Mouse (Mus musculus) stomach, embryonic 16.5 days (tissue): ENCODE data around the gene Pitpnm2. TPM values are rescaled to one million over a fixed set of nuclear protein-coding genes. Genes with fewer than 3 reads are reported as not detected.
A peak's percentile ranks its signal among the peaks of the same experiment; 100 is the strongest.

ENCODE experiments used
- ATAC-seq: fragments of 200-750 bp; cut with Nextera tagmentation; 2 replicates; pipeline ENCODE4 v1.8.0; 2017; ENCODE audit warnings: moderate number of reproducible peaks, moderate TSS enrichment; ENCODE audit not compliant: insufficient read depth, low FRiP score
- H3K27ac ChIP-seq: fragments of 300-500 bp; sonication (generic); 2 replicates; pipeline ENCODE4 v1.5.1; 2014; ENCODE audit warnings: low read length
- H3K27me3 ChIP-seq: fragments of 300-500 bp; sonication (generic); 2 replicates; pipeline ENCODE4 v1.6.1; 2014; ENCODE audit warnings: low read length, control low read depth, mixed read lengths; ENCODE audit not compliant: control insufficient read depth, insufficient read depth
- H3K36me3 ChIP-seq: fragments of 300-500 bp; sonication (generic); 2 replicates; pipeline ENCODE4 v1.6.1; 2014; ENCODE audit warnings: low read length; ENCODE audit not compliant: control insufficient read depth, insufficient read depth
- H3K4me1 ChIP-seq: fragments of 300-500 bp; sonication (generic); 2 replicates; pipeline ENCODE4 v1.6.1; 2014; ENCODE audit warnings: low read length, control low read depth, mixed read lengths; ENCODE audit not compliant: control insufficient read depth, insufficient read depth
- H3K4me2 ChIP-seq: fragments of 300-500 bp; sonication (generic); 2 replicates; pipeline ENCODE4 v1.6.1; 2014; ENCODE audit warnings: low read depth, low read length, mixed read lengths
- H3K4me3 ChIP-seq: fragments of 300-500 bp; sonication (generic); replicated peaks from 2 replicates; pipeline ENCODE4 v1.5.1; 2014; ENCODE audit warnings: mild to moderate bottlenecking, low read length
- H3K9ac ChIP-seq: fragments of 300-500 bp; sonication (generic); 2 replicates; pipeline ENCODE4 v1.6.1; 2014; ENCODE audit warnings: low read length
- H3K9me3 ChIP-seq: fragments of 300-500 bp; sonication (generic); replicated peaks from 2 replicates; pipeline ENCODE4 v1.6.1; 2016; ENCODE audit warnings: low read length, control low read depth; ENCODE audit not compliant: control insufficient read depth
- WGBS: fragments of 180-500 bp; shearing (Covaris S2); extraction: QIAGEN DNeasy Blood & Tissue Kit; methylation state at CpG from one replicate; pipeline ENCODE4 v1.1.7; 2014; 5-methylcytosine and 5-hydroxymethylcytosine counted together
- polyA plus RNA-seq: library from polyadenylated mRNA; unstranded; fragments of >200 nt; fragmentation: Nextera tagmentation; extraction: Ambion mirVana; gene quantifications from 2 replicates; pipeline ENCODE4 v1.2.1, GENCODE M21; 2015

Pitpnm2 gene
- polyA plus RNA-seq, 1 experiment from 2014 or later = 2.4 TPM

DNA sequence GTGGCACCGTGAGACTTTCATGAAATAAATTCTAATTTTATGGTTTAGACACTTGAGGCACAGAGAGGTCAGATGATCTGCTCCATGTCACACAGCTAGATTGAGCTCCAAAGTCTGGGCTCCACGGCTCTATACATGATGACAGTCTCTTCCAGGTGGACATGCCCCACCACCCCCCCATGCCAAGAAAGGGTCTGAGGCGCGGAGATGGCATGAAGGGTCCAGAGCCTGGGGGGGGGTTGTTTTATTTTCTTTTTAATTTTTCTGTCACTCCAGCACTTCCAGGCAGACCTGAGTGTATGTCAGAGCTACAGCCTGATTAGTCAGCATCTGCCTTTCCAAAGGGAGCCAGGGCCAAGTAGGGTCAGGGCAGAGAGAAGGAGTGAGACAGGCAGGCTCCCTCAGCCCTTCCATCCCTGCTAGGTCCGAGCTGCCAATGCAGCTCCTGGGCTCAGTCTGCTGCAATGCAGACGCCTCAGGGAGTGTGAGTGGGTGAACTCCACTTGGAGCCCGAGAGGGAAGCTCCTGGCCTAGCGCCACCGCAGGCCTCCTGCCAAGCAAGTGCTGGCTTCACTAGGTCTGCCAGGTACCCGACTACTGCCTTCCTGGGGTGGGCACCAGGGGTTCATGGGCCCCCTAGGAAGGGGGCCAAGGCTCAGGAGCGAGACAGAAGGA, 156.3 kb downstream of the Pitpnm2 start:
- Histone ChIP-seq H3K9ac (no peak overlapping the region), H3K4me3 (no peak overlapping the region), H3K9me3 (no peaks in the 10 kb centered on the region), H3K27ac (no peak overlapping the region), H3K27me3 (no peaks in the 10 kb centered on the region), H3K36me3 (no peaks in the 10 kb centered on the region), H3K4me2 (no peak overlapping the region), H3K4me1 (peaks cover 6% of the 10 kb centered on the region)
- ATAC-seq = no peak
- WGBS = 68% methylated on average over 11 of the region's 11 CpGs

DNA sequence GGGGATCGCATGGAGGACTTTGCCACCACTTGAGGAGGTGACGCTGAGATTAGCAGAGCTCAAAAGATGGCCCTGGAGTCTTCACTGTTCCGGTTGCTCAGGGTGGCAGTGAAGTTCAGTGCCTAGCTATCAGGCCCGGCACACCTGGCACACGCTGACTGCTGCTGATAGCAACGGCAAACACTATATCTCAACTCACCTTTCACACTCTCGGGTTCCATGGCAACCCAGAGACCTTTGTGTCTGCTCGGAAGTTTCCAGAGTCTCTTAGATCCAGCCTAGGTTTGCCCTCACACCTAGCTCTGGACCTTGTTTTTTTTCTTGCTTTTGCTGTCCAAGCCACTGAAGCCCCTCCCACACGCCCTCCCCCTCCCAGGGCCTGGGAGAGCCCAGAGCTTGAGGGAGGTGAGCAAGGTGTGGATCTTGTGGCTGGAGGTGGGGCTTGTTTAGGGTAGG, 157.6 kb downstream of the Pitpnm2 start:
- no peaks in the 10 kb centered on the region for H3K36me3 ChIP-seq
- H3K27me3 ChIP-seq = no peaks in the 10 kb centered on the region
- H3K9me3 ChIP-seq = no peaks in the 10 kb centered on the region
- 38% methylated on average over 9 of the region's 9 CpGs for whole genome bisulfite sequencing
- no peak overlapping the region for H3K9ac ChIP-seq
- peaks cover 6% of the 10 kb centered on the region for H3K4me1 ChIP-seq
- peak overlapping the region; percentile 31; the same call in 1 of the 2 replicates for H3K27ac ChIP-seq
- ATAC-seq = peak; percentile 74
- H3K4me3 ChIP-seq = no peak overlapping the region
- H3K4me2 ChIP-seq = no peak overlapping the region

DNA sequence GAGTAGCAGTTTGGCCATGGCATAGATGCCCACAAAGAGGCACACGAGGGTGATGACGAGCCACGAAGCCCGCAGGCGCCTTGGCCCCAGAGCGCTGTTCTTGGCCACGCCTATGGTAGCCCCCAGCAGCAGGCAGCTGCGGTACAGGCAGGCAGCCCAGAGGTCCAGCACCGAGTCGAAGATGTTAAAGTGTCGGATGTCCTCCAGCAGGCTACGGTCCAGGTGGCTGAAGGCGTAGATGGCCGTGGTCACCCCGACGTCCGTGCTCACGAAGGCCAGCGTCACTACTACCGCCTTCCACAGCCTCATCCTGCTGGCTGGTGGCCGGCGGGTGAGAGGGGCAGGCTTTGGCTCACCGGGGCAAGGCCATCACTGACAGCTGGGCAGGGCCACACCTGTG, 159.7 kb downstream of the Pitpnm2 start:
- H3K4me2 ChIP-seq = no peak overlapping the region
- no peaks in the 10 kb centered on the region for H3K27me3 ChIP-seq
- no peak overlapping the region for H3K9ac ChIP-seq
- no peak overlapping the region for H3K4me3 ChIP-seq
- peaks cover under 1% of the 10 kb centered on the region for H3K4me1 ChIP-seq
- H3K9me3 ChIP-seq = no peaks in the 10 kb centered on the region
- H3K36me3 ChIP-seq = no peaks in the 10 kb centered on the region
- no peak overlapping the region for H3K27ac ChIP-seq
- WGBS = 81% methylated on average over 23 of the region's 23 CpGs
- ATAC-seq = no peak

DNA sequence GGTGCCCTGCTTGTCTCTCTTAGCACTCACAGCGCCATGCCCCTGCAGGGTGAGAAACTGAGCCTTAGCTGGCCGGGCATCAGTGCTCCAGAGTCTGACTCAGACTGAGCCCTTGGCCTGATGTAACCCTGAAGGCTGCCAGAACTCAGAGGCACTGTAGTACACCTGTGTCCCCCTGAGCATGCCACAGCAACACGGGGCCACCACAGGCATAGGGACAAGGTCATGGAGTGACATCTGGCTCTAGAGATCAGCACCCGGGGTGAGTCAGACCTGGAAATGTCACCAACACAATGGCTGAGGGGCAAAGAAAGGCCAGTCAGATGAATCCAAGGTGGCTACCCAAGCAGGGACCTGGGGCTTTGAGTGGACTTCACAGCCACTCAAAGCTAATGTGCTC, 162.7 kb downstream of the Pitpnm2 start:
- no peaks in the 10 kb centered on the region for H3K9me3 ChIP-seq

DNA sequence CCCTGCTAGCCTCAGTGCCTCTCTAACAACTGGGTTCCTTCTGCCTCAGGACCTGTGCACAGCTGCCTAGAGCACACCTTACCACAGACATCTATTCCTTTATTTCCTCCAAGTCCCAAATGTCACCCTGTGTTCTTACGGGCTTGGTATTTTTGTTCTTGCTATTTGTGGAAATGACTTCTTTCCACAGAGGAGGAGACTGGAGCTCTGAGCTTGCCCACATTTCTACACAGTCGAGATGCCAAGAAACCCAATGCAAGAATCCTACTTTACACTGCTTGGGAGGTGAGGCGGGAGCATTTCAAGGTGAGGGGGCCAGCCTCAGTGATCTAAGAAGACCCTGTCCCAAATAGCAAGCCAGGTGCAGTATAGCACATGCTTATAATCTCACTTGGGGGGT, 164.0 kb downstream of the Pitpnm2 start:
- Histone ChIP-seq H3K4me3 (no peak overlapping the region), H3K4me1 (no peaks in the 10 kb centered on the region), H3K9me3 (no peaks in the 10 kb centered on the region), H3K27ac (no peak overlapping the region), H3K4me2 (no peak overlapping the region), H3K9ac (0 out of 2 replicates have a peak overlapping the region, but pooled peaks have one; percentile 8), H3K27me3 (no peaks in the 10 kb centered on the region), H3K36me3 (no peaks in the 10 kb centered on the region)
- no peak for ATAC-seq
- WGBS = 67% methylated on average over 3 of the region's 3 CpGs

More for the DNA sequence above, 162.7 kb downstream of the Pitpnm2 start:
- 78% methylated on average over 4 of the region's 4 CpGs for WGBS
- no peak overlapping the region for H3K27ac ChIP-seq
- no peak overlapping the region for H3K4me3 ChIP-seq
- no peaks in the 10 kb centered on the region for H3K4me1 ChIP-seq
- no peak overlapping the region for H3K4me2 ChIP-seq
- no peaks in the 10 kb centered on the region for H3K27me3 ChIP-seq
- ATAC-seq = no peak
- H3K36me3 ChIP-seq = no peaks in the 10 kb centered on the region
- no peak overlapping the region for H3K9ac ChIP-seq

DNA sequence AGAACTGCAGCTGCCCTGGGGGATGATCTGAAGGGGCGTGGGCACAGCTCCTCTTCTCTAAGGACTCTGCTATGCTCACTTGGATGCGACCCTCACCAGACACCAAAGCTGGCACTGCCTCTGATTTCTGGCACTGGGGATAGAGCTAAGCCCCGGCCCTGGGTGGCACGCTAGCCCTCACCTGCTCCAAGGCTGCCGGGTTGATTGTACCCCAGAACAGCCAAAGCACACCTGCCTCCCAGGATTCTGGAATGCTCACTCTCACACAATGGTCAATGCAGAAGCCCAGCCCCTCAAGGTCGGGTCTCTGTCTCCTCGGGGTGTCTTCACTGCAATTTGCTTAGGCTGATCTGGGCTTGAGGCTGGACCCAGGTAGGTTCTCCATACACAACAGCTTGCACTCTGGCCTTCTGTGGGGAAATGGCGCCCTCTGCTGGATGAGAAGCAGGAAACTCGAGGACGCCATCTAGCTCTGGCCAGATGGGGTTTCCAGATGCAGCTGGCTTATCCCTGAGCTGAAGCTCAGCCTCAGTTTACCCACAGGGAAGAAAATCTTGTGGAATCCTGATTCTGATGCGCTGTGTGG, 164.9 kb downstream of the Pitpnm2 start:
- Histone ChIP-seq H3K4me3 (no peak overlapping the region), H3K4me1 (no peaks in the 10 kb centered on the region), H3K9me3 (no peaks in the 10 kb centered on the region), H3K9ac (peak overlapping the region; percentile 29; the same call in 1 of the 2 replicates), H3K27me3 (no peaks in the 10 kb centered on the region), H3K27ac (peak overlapping the region; percentile 65; the same call in 1 of the 2 replicates), H3K4me2 (no peak overlapping the region), H3K36me3 (no peaks in the 10 kb centered on the region)
- 36% methylated on average over 11 of the region's 11 CpGs for WGBS
- ATAC-seq = peak; percentile 30; the same call in 1 of the 2 replicates

DNA sequence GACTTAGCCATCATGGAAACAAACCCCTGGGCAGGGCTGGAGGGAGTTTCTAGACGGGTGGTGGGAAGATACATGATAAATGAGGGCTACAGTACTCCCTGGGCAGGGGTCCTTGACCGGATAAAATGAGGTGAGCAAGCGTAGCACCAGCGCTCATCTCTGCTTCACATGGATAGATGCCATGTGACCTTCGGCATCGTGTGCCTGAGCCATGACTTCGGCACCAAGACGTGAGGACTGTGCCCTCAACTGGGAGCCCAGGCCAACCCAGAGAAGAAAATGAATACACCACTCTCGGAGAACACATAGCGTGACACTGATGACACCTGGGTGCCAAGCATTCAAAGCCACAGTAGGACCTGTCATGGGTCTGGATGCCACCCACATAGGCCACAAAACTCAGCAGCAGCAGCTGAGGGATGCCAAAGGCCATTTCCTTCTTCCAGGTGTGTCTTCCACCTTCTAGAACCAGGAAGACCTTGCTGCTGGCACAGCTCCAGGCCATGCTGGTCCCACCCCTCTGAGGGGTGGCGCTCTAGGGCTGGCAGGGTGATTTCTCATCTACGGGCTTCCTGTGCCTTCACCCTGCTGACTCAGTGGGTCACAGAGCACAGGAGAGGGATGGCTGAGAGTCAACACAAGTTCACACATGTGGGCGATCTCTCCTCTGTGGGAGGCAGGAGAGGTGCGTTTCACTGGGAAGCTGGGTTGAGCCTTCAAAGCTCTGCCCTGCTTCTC, 165.5 kb downstream of the Pitpnm2 start:
- H3K4me2 ChIP-seq = no peak overlapping the region
- H3K9ac ChIP-seq = no peak overlapping the region
- H3K27me3 ChIP-seq = no peaks in the 10 kb centered on the region
- peak overlapping the region; percentile 65; the same call in 1 of the 2 replicates for H3K27ac ChIP-seq
- no peaks in the 10 kb centered on the region for H3K4me1 ChIP-seq
- ATAC-seq = peak; percentile 57; the same call in 1 of the 2 replicates
- H3K4me3 ChIP-seq = no peak overlapping the region
- WGBS = 74% methylated on average over 14 of the region's 14 CpGs
- H3K9me3 ChIP-seq = no peaks in the 10 kb centered on the region
- H3K36me3 ChIP-seq = no peaks in the 10 kb centered on the region

DNA sequence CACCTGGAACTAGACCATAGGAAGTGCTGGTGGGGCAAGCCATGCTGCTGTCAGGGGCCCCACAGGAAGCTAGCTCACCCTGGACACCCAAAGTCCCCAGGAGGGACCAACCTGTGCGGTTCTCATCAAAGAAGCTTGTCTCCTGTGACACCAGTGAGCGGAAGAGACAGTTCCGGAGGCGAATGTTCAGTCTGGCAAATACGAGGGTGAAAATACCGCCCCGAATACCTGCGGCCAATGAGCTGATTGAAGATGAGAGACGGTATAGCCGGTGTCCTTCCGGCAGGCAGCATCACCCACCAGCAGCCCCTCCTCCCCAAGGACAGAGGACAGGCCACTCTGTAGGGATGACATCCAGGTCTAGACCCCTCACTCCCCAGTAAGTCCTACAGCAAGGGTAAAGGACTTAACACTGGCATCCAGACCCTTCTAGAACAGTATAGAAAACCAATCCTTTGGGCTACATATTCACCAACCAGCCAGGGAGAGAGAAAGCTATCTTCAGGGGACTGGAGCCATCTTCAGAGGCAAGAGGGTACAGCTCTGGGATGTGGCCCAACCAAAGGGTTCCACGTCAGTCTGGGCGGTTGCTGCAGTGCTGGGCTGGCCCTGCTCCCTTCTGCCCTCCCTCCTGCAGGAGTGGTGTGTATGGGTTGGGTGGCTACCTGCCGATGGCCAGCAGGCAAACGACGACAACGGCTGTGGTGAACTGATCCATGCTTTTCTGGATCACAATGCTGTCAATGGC, 166.4 kb downstream of the Pitpnm2 start:
- no peak overlapping the region for H3K9ac ChIP-seq
- no peaks in the 10 kb centered on the region for H3K4me1 ChIP-seq
- no peak overlapping the region for H3K4me3 ChIP-seq
- 88% methylated on average over 17 of the region's 17 CpGs for WGBS
- no peaks in the 10 kb centered on the region for H3K9me3 ChIP-seq
- no peak for ATAC-seq
- H3K27me3 ChIP-seq = no peaks in the 10 kb centered on the region
- no peak overlapping the region for H3K4me2 ChIP-seq
- H3K36me3 ChIP-seq = no peaks in the 10 kb centered on the region
- H3K27ac ChIP-seq = no peak overlapping the region
